Comparison of ENCODE assay signal across 12 mouse cellular contexts in the genomic region with DNA sequence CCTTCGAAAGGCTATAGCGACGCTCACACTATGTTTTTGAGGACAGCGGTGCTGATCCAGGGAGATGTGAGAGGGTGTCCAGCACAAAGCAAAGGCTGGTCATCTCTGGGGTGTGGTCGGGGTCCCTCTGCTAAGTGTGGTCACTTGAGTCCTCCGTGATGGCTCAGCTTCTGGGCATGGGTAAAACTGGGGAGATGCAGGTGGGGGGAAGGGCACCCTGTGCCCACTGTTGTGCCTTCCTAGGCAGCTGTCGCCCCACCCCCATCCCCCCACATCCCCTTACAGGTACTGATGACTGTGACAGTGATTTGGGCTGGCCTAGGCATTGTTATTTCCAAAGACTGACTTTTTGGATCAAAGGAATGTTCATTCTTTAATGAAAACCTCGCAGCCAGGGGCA. TPM values are rescaled to one million over a fixed set of nuclear protein-coding genes. Genes with fewer than 3 reads are reported as not detected.
"Had no signal": no experiment of that assay in that cellular context is flagged by ENCODE, and none has a peak within 500 bp of the region (broad histone marks: within the 10 kb centered on the region; RNA-seq: fewer than 3 reads in every experiment).

No protein-coding gene starts in this region.

- DNase-seq: heart, postnatal 14 days; heart, postnatal 36 days; heart, postnatal 4 days; kidney, adult 18-20 months; kidney, adult 2 months; kidney, adult 8-10 months; kidney, adult 9 months; kidney, postnatal 14 days; kidney, postnatal 36 days; layer of hippocampus, adult 9-11 months; layer of hippocampus, postnatal 36 days had no signal

RNA-seq across cellular contexts. Expression of gene Ret, which starts 10.8 kb away (rescaled TPM):
- total RNA-seq: hematopoietic stem cell, adult 5-6 weeks had no signal
